Mouse (Mus musculus) heart, postnatal 0 days (tissue): ENCODE data around the gene Oxnad1.

Experiments
- CTCF ChIP-seq: IDR thresholded peaks from 2 replicates; pipeline ENCODE4 v1.5.1; 2016; ENCODE audit warnings: antibody characterized with exemption, control low read depth, low read depth
- EP300 ChIP-seq: IDR thresholded peaks from 2 replicates; pipeline ENCODE4 v1.6.1; 2016; ENCODE audit warnings: antibody characterized with exemption, low read depth

DNA sequence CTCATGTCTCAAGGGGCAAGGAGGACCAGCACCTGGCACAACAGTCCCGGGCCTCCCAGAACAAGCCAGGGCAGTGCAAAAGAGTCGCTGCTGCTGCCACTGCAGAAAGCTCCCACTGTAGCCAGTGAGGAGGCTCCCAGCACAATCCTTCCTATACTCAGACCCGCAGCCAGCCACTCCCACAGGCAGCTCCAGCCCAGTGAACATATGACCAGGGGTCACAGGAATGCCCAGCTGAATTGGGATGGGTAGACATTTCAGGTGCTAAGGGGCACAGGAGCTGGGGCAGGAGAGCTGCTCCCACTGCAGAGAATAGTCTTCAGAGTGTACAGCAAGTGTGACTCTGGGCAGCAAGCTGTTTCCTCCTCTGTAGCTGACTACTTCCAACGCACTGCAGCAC lies 60.2 kb downstream of the Oxnad1 start:
- TF ChIP-seq EP300 (no peak), CTCF (no peak)
